Mouse (Mus musculus): ENCODE data around the gene Ryr2. TPM values are rescaled to one million over a fixed set of nuclear protein-coding genes. Genes with fewer than 3 reads are reported as not detected.

The Ryr2 gene
- polyA plus RNA-seq, 1 experiment: 1.2 TPM

- DNase-seq (ENCODE audit: low spot score): no peak
These were observed 334.6 kb downstream of the Ryr2 start for GRCm38 (mm10) chr13:11772173-11772572.

GRCm38 (mm10) chr13:11766899-11767298 is 339.8 kb downstream of the Ryr2 start:
- DNase-seq (ENCODE audit: low spot score): no peak

DNA sequence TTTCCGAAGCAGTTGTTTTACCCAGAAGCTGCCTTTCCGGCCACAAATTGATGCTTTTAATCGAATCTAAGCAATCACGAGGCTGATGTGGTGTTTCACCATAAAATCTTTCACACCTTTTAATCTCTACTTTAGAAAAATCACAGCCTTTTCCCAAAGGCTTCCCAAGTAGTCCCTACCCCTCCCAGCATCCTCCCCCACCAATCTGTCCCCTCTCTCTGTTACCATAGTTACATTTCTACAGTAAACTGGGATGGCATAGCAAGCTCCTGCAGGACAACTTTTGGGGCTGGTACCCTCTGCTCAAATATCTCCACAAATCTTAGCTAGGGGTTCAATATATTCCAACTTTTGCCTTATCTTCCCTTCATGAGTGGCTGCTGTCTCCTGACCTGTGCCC is 342.8 kb downstream of the Ryr2 start:
- DNase-seq (ENCODE audit: low spot score): no peak

- no peak for DNase-seq (ENCODE audit: low spot score)
These were observed 343.6 kb downstream of the Ryr2 start for GRCm38 (mm10) chr13:11763104-11763503.

DNA sequence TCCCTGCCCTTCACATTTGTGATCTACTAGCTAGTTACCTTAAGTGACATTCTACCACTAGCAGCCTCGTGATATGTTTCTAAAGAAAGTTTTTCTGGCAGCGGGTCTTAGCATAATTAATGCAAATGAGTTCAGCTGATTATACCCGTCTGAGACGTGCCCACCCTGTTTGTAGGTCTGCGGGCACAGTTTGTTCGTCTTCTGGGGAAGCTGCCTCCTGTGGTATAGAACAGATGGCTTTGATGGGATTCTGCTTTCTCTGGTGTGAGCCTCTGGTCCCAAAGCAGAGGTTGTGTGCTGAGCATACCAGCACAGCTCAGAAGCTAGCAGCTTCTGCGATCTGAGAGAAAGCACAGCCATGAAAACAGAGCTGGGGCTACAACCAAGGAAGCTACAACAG is 348.9 kb downstream of the Ryr2 start:
- no peak for DNase-seq (ENCODE audit: low spot score)

GRCm38 (mm10) chr13:11745479-11745878 is 361.3 kb downstream of the Ryr2 start:
- DNase-seq (ENCODE audit: low spot score): no peak

DNA sequence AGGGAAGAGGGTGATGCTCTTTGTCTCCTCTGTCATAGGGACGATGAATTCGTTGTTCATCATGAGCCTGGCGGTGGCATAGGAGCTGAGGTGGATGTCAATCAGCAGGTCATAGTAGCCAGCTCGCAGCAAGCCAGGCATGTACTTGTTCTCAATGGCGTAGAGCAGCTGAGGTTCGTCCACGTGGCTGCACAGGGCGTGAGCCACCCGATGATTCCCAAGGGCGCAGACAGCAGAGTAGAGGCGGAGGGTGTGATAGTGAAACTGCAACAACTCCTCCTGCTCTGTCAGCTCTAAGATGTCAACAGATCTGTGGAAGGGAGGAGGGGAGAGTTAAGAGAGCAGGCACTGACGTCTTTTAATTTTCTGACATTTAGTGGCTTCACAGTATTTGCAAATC is 368.5 kb downstream of the Ryr2 start:
- DNase-seq (ENCODE audit: low spot score): no peak

DNA sequence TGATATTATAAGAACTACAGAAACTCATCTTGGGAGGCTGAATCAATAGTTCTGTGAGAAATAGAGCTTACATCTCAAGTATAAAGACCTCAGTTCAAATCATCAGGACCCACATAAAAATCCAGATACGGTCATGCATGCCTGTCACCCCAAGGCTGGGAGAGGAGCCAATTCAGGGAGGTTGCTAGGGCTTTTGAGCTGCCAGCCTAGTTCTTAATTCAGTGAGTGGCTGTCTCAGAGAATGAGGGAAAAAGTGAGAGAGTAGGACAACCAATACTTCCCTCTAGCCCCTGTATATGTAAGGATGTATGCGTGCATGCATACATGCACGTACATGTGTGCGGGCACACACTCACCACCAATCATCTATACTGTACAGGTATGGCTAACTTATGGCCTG is 390.5 kb downstream of the Ryr2 start:
- no peak for DNase-seq (ENCODE audit: low spot score)

GRCm38 (mm10) chr13:11709708-11710471 is 396.9 kb downstream of the Ryr2 start:
- no peak for DNase-seq (ENCODE audit: low spot score)

GRCm38 (mm10) chr13:11701721-11702120 is 405.0 kb downstream of the Ryr2 start:
- no peak for DNase-seq (ENCODE audit: low spot score)

DNA sequence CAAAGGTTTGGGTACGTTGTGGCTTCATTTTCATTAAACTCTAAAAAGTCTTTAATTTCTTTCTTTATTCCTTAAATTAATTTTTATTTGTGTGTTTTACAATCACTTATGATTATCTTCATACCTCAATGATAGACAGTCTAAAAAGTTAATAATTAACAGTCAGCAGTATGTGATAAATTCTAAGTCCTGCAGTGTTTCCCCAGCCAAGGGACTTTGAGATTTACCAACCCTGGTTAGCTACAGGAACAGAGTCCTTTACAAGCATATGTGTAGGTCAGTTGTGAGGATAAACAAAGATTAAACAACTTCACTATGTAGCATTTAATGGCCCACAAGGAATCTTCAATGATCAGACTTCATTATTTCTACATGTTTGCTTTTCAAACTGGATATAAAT is 410.2 kb downstream of the Ryr2 start:
- DNase-seq (ENCODE audit: low spot score): no peak

- DNase-seq (ENCODE audit: low spot score): no peak
These were observed 424.9 kb downstream of the Ryr2 start for GRCm38 (mm10) chr13:11681802-11682201.

DNA sequence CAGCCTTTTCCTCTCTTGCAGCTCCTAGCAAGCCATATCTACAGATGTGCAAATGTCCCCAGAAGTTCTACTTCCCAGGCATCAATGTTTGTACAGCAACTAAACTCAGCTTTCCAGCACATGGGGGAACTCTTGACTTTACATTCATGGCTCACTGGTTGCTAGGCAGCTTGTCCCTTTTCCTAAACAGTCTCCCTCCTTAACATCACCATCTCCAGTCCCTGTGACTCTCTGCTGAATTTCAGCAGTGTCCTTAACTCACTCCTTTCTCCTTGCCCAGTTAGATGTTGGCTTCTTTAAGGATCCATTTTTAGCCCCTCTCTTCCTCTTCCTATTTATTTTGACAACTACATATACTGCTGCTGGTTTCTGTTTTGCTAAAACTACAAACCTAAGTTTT is 443.9 kb downstream of the Ryr2 start:
- no peak for DNase-seq (ENCODE audit: low spot score)

- no peak for DNase-seq (ENCODE audit: low spot score)
These were observed 461.9 kb downstream of the Ryr2 start for GRCm38 (mm10) chr13:11644846-11645245.

DNA sequence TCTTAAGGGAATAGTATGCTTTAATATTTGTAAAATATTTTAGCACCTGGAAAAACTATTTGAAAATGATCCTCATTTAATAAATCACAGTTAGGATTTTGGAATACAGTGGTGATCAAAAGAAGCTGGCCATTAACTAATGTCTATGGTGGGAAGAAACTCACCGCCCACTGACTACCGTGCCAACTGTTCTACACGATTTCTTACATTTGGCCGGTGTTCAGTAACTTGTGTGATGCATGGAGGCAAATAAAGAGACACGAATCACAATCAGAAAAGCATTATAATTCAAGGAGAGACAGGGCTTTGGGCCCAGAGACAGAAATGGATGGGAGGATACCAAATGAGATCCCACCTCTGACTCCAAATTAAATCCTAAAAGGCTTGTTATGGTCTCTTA is 470.4 kb downstream of the Ryr2 start:
- DNase-seq (ENCODE audit: low spot score): no peak

- no peak for DNase-seq (ENCODE audit: low spot score)
These were observed 482.2 kb downstream of the Ryr2 start for GRCm38 (mm10) chr13:11624513-11624912.

- no peak for DNase-seq (ENCODE audit: low spot score)
These were observed 511.3 kb downstream of the Ryr2 start for GRCm38 (mm10) chr13:11595431-11595830.

- DNase-seq (ENCODE audit: low spot score): no peak
These were observed 521.5 kb downstream of the Ryr2 start for GRCm38 (mm10) chr13:11585283-11585682.

DNA sequence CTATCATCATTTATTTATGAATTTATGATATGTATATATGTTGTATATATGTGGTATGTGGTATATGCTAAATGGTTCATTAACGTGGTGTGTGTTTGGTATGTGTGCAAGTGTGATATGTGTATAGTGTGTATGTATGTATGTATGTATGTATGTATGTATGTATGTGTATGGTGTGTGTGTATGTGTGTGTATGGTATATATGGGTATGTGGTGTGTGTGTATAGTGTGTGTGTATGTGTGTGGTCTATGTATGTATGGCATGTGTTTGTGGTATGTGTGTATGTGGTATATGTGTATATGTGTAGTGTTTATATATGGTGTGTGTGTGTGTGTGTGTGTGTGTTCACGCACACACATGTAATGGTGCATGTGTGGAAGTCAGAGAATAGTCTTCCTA is 534.2 kb downstream of the Ryr2 start:
- no peak for DNase-seq (ENCODE audit: low spot score)

DNA sequence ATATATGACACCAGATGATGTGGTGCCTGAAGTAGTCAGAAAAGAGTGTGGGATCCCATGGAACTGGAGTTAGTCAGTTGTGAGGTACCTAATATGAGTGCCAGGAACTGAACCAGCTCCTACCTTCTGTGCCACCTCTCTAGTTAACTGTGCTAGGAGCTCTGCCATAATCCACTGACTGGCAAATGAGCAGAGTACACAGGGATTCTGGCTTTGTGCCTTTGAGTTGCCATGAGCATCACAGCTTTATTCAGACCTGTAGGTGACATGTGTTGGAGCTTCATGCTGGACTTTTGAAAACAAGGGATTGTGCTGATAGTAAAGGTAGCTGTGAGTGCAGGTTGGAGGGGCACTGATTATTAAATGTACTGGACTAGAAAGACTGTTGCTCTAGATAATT is 539.4 kb downstream of the Ryr2 start:
- no peak for DNase-seq (ENCODE audit: low spot score)

- no peak for DNase-seq (ENCODE audit: low spot score)
These were observed 540.3 kb downstream of the Ryr2 start for GRCm38 (mm10) chr13:11566486-11566885.

DNA sequence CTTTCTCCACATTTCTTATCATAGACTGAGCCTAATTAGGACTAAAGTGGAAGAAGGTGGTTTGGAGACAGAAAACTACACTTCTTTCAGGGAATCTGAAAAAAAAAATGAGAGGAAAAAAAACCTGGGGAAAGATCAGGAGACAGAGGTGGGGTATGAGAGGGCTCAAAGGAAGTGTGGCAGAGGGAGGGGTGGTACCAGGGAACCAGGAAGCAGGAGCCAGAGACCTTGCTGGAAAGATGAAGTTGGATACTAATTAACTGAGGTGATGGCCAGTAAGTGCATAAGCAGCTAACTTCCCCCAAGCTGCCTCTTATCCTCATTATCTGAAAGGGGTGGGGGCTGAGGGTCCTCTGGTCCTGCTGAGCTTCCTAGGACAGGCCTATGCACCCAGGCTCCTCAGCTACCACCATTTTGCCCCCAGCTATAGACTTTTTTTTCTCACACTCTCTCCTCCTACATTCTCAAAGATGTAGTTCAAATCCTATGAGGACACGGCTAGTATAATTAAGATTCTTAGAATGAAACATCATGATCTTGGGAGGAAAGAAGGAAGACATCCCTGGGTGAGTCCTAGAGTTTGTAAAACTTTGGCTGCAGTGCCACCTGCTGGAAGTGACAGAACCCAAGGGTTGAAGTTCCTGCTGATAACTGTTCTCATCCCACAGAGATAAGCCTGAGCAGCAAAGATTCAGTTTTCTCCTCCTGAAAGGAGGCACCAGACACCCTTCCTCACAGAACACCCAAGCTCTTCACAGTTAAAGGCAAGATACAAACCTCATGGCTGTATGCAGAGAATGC is 543.3 kb downstream of the Ryr2 start:
- peak; percentile 34 for DNase-seq (ENCODE audit: low spot score)

DNA sequence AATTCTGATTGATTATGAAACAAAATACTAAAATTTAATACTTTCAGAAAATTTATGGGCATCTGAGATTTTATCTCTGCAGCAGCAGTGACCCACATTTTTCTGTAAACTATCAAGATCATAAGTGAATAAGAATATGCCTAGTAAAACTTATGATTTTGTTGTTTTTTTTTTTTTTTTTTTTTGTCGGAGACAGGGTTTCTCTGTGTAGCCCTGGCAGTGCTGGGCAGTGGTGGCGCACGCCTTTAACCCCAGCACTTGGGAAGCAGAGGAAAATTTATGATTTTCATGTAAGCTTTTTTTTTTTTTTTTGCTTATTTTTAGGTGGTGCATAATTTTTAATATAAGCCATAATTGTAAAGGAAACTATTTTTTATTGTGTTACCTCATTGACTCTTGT is 557.1 kb downstream of the Ryr2 start:
- no peak for DNase-seq (ENCODE audit: low spot score)

Data from urinary bladder, adult 2 months (tissue).